10 mouse cellular contexts compared by ENCODE assay signal in genomic region chr17:12996345-12996744, GRCm38 (mm10). TPM values are rescaled to one million over a fixed set of nuclear protein-coding genes. Genes with fewer than 3 reads are reported as not detected.
DNase-seq lines count a peak whose midpoint lies in the region; ATAC-seq and TF ChIP-seq lines count a peak whose summit lies in the region.
"Had no signal": no experiment of that assay in that cellular context is flagged by ENCODE, and none has a peak within 500 bp of the region (broad histone marks: within the 10 kb centered on the region; RNA-seq: fewer than 3 reads in every experiment).

No protein-coding gene starts in this region.

- H3K27ac ChIP-seq in intestine, postnatal 0 days (ENCODE audit: low read depth, low read length) = no peak overlapping the region
- no peak overlapping the region for H3K27ac ChIP-seq in intestine, embryonic 15.5 days
- no peak overlapping the region for H3K27ac ChIP-seq in CH12.LX (ENCODE audit: insufficient read depth, low read depth)
- no peak overlapping the region for H3K27ac ChIP-seq in embryonic facial prominence, embryonic 11.5 days (replicated peaks; ENCODE audit: low read depth, low read length)
- H3K27ac ChIP-seq: liver, embryonic 13.5 days; stomach, embryonic 15.5 days had no signal

- H3K79me2 ChIP-seq in CH12.LX (replicated peaks; ENCODE audit: control insufficient read depth, extremely low read depth, insufficient read depth, poor library complexity, severe bottlenecking) = no peaks in the 10 kb centered on the region; the same call in 1 of the 2 replicates

- peak; percentile 80 for TF ChIP-seq CTCF in intestine, postnatal 0 days (IDR thresholded peaks at IDR 0.05; ENCODE audit: low read depth)
- TF ChIP-seq CTCF in CH12.LX (conservative IDR thresholded peaks at IDR 0.05 in 1 of 2, IDR thresholded peaks at IDR 0.05 in 1 of 2; ENCODE audit: low read depth in 2 of 2, low read length in 2 of 2) = peak; percentile 55 to 83; a peak in 3 of 4 replicates

- in situ Hi-C loops in CH12.LX (cut with MboI; ENCODE audit: low pct_ligation_motif_present, low pct_unique_long_range_greater_than_20kb, low sequenced_read_pairs) = no loop called here

- H3K4me3 ChIP-seq in intestine, postnatal 0 days (ENCODE audit: low read depth, low read length) = no peak overlapping the region
- no peak overlapping the region for H3K4me3 ChIP-seq in intestine, embryonic 15.5 days (replicated peaks)
- no peak overlapping the region for H3K4me3 ChIP-seq in CH12.LX (replicated peaks in 1 of 3; ENCODE audit: low read depth in 2 of 3, low read length in 2 of 3, poor library complexity in 1 of 3)
- H3K4me3 ChIP-seq in embryonic facial prominence, embryonic 11.5 days (ENCODE audit: low read depth, low read length) = no peak overlapping the region
- H3K4me3 ChIP-seq: liver, embryonic 13.5 days; stomach, embryonic 15.5 days had no signal

- no peaks in the 10 kb centered on the region for H3K27me3 ChIP-seq in intestine, postnatal 0 days (replicated peaks; ENCODE audit: control insufficient read depth, insufficient read depth, low read length)
- no peaks in the 10 kb centered on the region for H3K27me3 ChIP-seq in intestine, embryonic 15.5 days (replicated peaks)
- no peaks in the 10 kb centered on the region for H3K27me3 ChIP-seq in CH12.LX (replicated peaks)
- no peaks in the 10 kb centered on the region for H3K27me3 ChIP-seq in embryonic facial prominence, embryonic 11.5 days (ENCODE audit: control insufficient read depth, insufficient read depth, low read length)
- H3K27me3 ChIP-seq: liver, embryonic 13.5 days; stomach, embryonic 15.5 days had no signal

- no peak overlapping the region for H3K4me2 ChIP-seq in intestine, postnatal 0 days (replicated peaks; ENCODE audit: low read depth)
- H3K4me2 ChIP-seq in intestine, embryonic 15.5 days (replicated peaks) = no peak overlapping the region
- H3K4me2 ChIP-seq in CH12.LX (ENCODE audit: insufficient read depth, low read depth, poor library complexity, severe bottlenecking) = no peak overlapping the region
- no peak overlapping the region for H3K4me2 ChIP-seq in embryonic facial prominence, embryonic 11.5 days (ENCODE audit: low read depth, low read length)
- H3K4me2 ChIP-seq: liver, embryonic 13.5 days; stomach, embryonic 15.5 days had no signal

- no peak for TF ChIP-seq EP300 in CH12.LX (IDR thresholded peaks at IDR 0.05; ENCODE audit: low read length)

- DNase-seq in CH12.LX (ENCODE audit: extremely low read depth) (peak; percentile 49), adipocyte (ENCODE audit: low spot score) (peak; percentile 70)
- peak; percentile 62 for DNase-seq in embryonic facial prominence, embryonic 11.5 days (ENCODE audit: low spot score)
- DNase-seq in layer of hippocampus, postnatal 36 days = peak; percentile 41 to 43
- DNase-seq in right cerebral cortex, adult 18-20 months = peak; percentile 62
- no peak for DNase-seq in yolk sac, embryonic 10.5 days (ENCODE audit: low spot score)
- DNase-seq: liver, embryonic 13.5 days had no signal

- H3K9me3 ChIP-seq in intestine, postnatal 0 days (ENCODE audit: control insufficient read depth) = no peaks in the 10 kb centered on the region
- H3K9me3 ChIP-seq in intestine, embryonic 15.5 days = no peaks in the 10 kb centered on the region
- H3K9me3 ChIP-seq in CH12.LX (replicated peaks; ENCODE audit: low read length) = no peaks in the 10 kb centered on the region
- no peaks in the 10 kb centered on the region for H3K9me3 ChIP-seq in embryonic facial prominence, embryonic 11.5 days (replicated peaks; ENCODE audit: control insufficient read depth, low read length)
- H3K9me3 ChIP-seq: liver, embryonic 13.5 days; stomach, embryonic 15.5 days had no signal

- no peak overlapping the region for H3K9ac ChIP-seq in intestine, postnatal 0 days (ENCODE audit: low read depth, low read length)
- no peak overlapping the region for H3K9ac ChIP-seq in intestine, embryonic 15.5 days
- H3K9ac ChIP-seq in CH12.LX (ENCODE audit: insufficient read depth, low read depth) = no peak overlapping the region
- H3K9ac ChIP-seq in embryonic facial prominence, embryonic 11.5 days (replicated peaks; ENCODE audit: low read length) = no peak overlapping the region
- H3K9ac ChIP-seq: liver, embryonic 13.5 days; stomach, embryonic 15.5 days had no signal

- peak; percentile 64 for TF ChIP-seq RAD21 in CH12.LX (IDR thresholded peaks at IDR 0.05; ENCODE audit: low read depth, low read length)

- WGBS in intestine, postnatal 0 days = 28% methylated on average over 3 of the region's 3 CpGs
- WGBS in intestine, embryonic 15.5 days = 29% methylated on average over 3 of the region's 3 CpGs
- 20% methylated on average over 3 of the region's 3 CpGs for WGBS in embryonic facial prominence, embryonic 11.5 days

- no peaks in the 10 kb centered on the region for H3K36me3 ChIP-seq in intestine, postnatal 0 days (ENCODE audit: control insufficient read depth, insufficient read depth)
- H3K36me3 ChIP-seq in intestine, embryonic 15.5 days = no peaks in the 10 kb centered on the region
- H3K36me3 ChIP-seq in CH12.LX (replicated peaks in 1 of 2; ENCODE audit: control insufficient read depth in 1 of 2, insufficient read depth in 1 of 2, low read length in 1 of 2) = no peaks in the 10 kb centered on the region
- H3K36me3 ChIP-seq in embryonic facial prominence, embryonic 11.5 days (replicated peaks; ENCODE audit: control insufficient read depth, insufficient read depth, low read depth, low read length) = no peaks in the 10 kb centered on the region
- H3K36me3 ChIP-seq: liver, embryonic 13.5 days; stomach, embryonic 15.5 days had no signal

- H3K4me1 ChIP-seq in intestine, postnatal 0 days (replicated peaks; ENCODE audit: control insufficient read depth, insufficient read depth, low read length) = no peaks in the 10 kb centered on the region
- H3K4me1 ChIP-seq in intestine, embryonic 15.5 days (replicated peaks) = no peaks in the 10 kb centered on the region
- peaks cover 0 to 13% of the 10 kb centered on the region in 2 experiments; a peak in 2 of 4 replicates for H3K4me1 ChIP-seq in CH12.LX (ENCODE audit: control insufficient read depth in 1 of 2, insufficient read depth in 2 of 2)
- H3K4me1 ChIP-seq in embryonic facial prominence, embryonic 11.5 days (ENCODE audit: control insufficient read depth, insufficient read depth, low read length) = no peaks in the 10 kb centered on the region
- H3K4me1 ChIP-seq: stomach, embryonic 15.5 days had no signal

- no peak for ATAC-seq in intestine, postnatal 0 days
- ATAC-seq in intestine, embryonic 15.5 days = no peak
- no peak for ATAC-seq in embryonic facial prominence, embryonic 11.5 days (replicated peaks; ENCODE audit: insufficient number of reproducible peaks, low FRiP score, low TSS enrichment, low read depth)

- no peak for TF ChIP-seq POLR2A in CH12.LX (IDR thresholded peaks at IDR 0.05; ENCODE audit: low read depth, low read length)

- dilution Hi-C loops in CH12.LX (cut with MboI; ENCODE audit: extremely low pct_ligation_motif_present, extremely low pct_unique_long_range_greater_than_20kb, low sequenced_read_pairs) = no loop called here

TF ChIP-seq in CH12.LX, 34 proteins besides CTCF, POLR2A, EP300 and RAD21 (continues in another document):
- TF ChIP-seq NELFE (IDR thresholded peaks at IDR 0.05; ENCODE audit: low read depth, low read length) = 0 out of 2 replicates have a peak, but pooled peaks have one; percentile 17

RNA-seq across cellular contexts. Expression of gene Wtap, which starts 2.4 kb away (rescaled TPM):
- polyA plus RNA-seq in intestine, postnatal 0 days (2015; fragmentation: Nextera tagmentation; extraction: Ambion mirVana) = 86.8 and 87.2 TPM in 2 replicates
- polyA plus RNA-seq in intestine, embryonic 15.5 days (2015; fragmentation: Nextera tagmentation; extraction: Ambion mirVana) = 109 and 120 TPM in 2 replicates
- 54.1 and 70.0 TPM in 2 replicates for total RNA-seq in CH12.LX (2012; rRNA removed)
- total RNA-seq in CH12.LX (2014; rRNA removed) = 129 and 136 TPM in 2 replicates
- 88.9 and 119 TPM in 2 replicates for polyA plus RNA-seq in CH12.LX (2012; ENCODE audit: insufficient read length, low read depth)
- polyA plus RNA-seq in embryonic facial prominence, embryonic 11.5 days (2014; fragmentation: Nextera tagmentation; extraction: Ambion mirVana) = 151 and 158 TPM in 2 replicates
- total RNA-seq in layer of hippocampus, postnatal 36 days (2021) = 10 to 100 TPM; 55.6 to 63.8 TPM

RNA-seq across cellular contexts. Expression of gene Sod2, which starts 10.3 kb away (rescaled TPM):
- 125 and 138 TPM in 2 replicates for polyA plus RNA-seq in intestine, postnatal 0 days (2015; fragmentation: Nextera tagmentation; extraction: Ambion mirVana)
- 163 and 167 TPM in 2 replicates for polyA plus RNA-seq in intestine, embryonic 15.5 days (2015; fragmentation: Nextera tagmentation; extraction: Ambion mirVana)
- total RNA-seq in CH12.LX (2012; rRNA removed) (72.1 and 75.6 TPM in 2 replicates), CH12.LX (2014; rRNA removed) (101 and 103 TPM in 2 replicates)
- 81.3 and 89.2 TPM in 2 replicates for polyA plus RNA-seq in CH12.LX (2012; ENCODE audit: insufficient read length, low read depth)
- 89.6 and 97.7 TPM in 2 replicates for polyA plus RNA-seq in embryonic facial prominence, embryonic 11.5 days (2014; fragmentation: Nextera tagmentation; extraction: Ambion mirVana)
- total RNA-seq in layer of hippocampus, postnatal 36 days (2021) = 100 to 1,000 TPM; 255 to 264 TPM

RNA-seq across cellular contexts. Expression of gene Acat2, which starts 35.8 kb away (rescaled TPM):
- polyA plus RNA-seq in intestine, postnatal 0 days (2015; fragmentation: Nextera tagmentation; extraction: Ambion mirVana) = 62.7 and 69.3 TPM in 2 replicates
- polyA plus RNA-seq in intestine, embryonic 15.5 days (2015; fragmentation: Nextera tagmentation; extraction: Ambion mirVana) = 230 and 240 TPM in 2 replicates
- total RNA-seq in CH12.LX (2012; rRNA removed) (58.6 and 67.1 TPM in 2 replicates), CH12.LX (2014; rRNA removed) (115 and 128 TPM in 2 replicates)
- 48.6 and 48.8 TPM in 2 replicates for polyA plus RNA-seq in CH12.LX (2012; ENCODE audit: insufficient read length, low read depth)
- polyA plus RNA-seq in embryonic facial prominence, embryonic 11.5 days (2014; fragmentation: Nextera tagmentation; extraction: Ambion mirVana) = 291 and 296 TPM in 2 replicates
- 10 to 100 TPM; 46.7 to 47.3 TPM for total RNA-seq in layer of hippocampus, postnatal 36 days (2021)

RNA-seq across cellular contexts. Expression of gene Gpr31b, which starts 55.8 kb away (rescaled TPM):
- polyA plus RNA-seq in intestine, postnatal 0 days (2015; fragmentation: Nextera tagmentation; extraction: Ambion mirVana) = 0.13 TPM in 1 of 2 replicates, not detected in the other
- 0.16 TPM in 1 of 2 replicates, not detected in the other for polyA plus RNA-seq in intestine, embryonic 15.5 days (2015; fragmentation: Nextera tagmentation; extraction: Ambion mirVana)
- total RNA-seq in CH12.LX (2012; rRNA removed) = 5.6 and 6.1 TPM in 2 replicates
- total RNA-seq in CH12.LX (2014; rRNA removed) = 3.2 and 3.3 TPM in 2 replicates
- polyA plus RNA-seq in CH12.LX (2012; ENCODE audit: insufficient read length, low read depth) = 7.8 and 8.0 TPM in 2 replicates
- not detected in 2 replicates for polyA plus RNA-seq in embryonic facial prominence, embryonic 11.5 days (2014; fragmentation: Nextera tagmentation; extraction: Ambion mirVana)
- total RNA-seq in layer of hippocampus, postnatal 36 days (2021) = not detected
- polyA plus RNA-seq: liver, embryonic 13.5 days; stomach, embryonic 15.5 days had no signal

RNA-seq across cellular contexts. Expression of gene Acat3, which starts 55.9 kb away (rescaled TPM):
- 0.18 and 0.51 TPM in 2 replicates for polyA plus RNA-seq in intestine, postnatal 0 days (2015; fragmentation: Nextera tagmentation; extraction: Ambion mirVana)
- polyA plus RNA-seq in intestine, embryonic 15.5 days (2015; fragmentation: Nextera tagmentation; extraction: Ambion mirVana) = 0.88 and 1.6 TPM in 2 replicates
- total RNA-seq in CH12.LX (2012; rRNA removed) (12.7 and 14.7 TPM in 2 replicates), CH12.LX (2014; rRNA removed) (0.31 and 1.4 TPM in 2 replicates)
- 0.77 and 1.00 TPM in 2 replicates for polyA plus RNA-seq in CH12.LX (2012; ENCODE audit: insufficient read length, low read depth)
- polyA plus RNA-seq in embryonic facial prominence, embryonic 11.5 days (2014; fragmentation: Nextera tagmentation; extraction: Ambion mirVana) = 0.56 and 1.00 TPM in 2 replicates
- 1 to 10 TPM; 3.8 to 5.1 TPM for total RNA-seq in layer of hippocampus, postnatal 36 days (2021)
